Comparison of ENCODE assay signal across 12 mouse cellular contexts in the genomic region with DNA sequence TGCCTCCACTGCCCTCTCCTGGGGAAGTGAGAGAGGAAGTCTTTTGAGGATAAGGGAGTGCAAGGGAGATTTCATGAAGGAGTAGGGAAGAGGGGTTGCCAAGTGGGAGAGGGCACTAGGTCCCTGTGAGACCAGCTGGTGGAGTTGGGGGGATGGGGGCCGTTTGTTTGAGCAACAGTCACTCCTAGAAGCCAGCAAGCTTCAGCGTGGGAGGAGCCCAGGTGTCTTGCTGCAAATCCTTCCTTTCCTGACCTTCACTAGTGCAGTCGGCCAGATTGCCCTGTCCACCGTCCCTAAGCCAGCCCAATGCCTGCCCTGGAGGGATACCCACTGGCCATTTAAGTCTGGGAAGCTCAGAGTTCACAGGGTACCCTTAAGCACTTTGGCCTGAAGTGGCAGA. TPM values are rescaled to one million over a fixed set of nuclear protein-coding genes. Genes with fewer than 3 reads are reported as not detected.
A peak's percentile ranks its signal among the peaks of the same experiment; 100 is the strongest.
DNase-seq lines count a peak whose midpoint lies in the region; ATAC-seq and TF ChIP-seq lines count a peak whose summit lies in the region.
"Had no signal": no experiment of that assay in that cellular context is flagged by ENCODE, and none has a peak within 500 bp of the region (broad histone marks: within the 10 kb centered on the region; RNA-seq: fewer than 3 reads in every experiment).

No protein-coding gene starts in this region.

- peaks cover 23% of the 10 kb centered on the region for H3K4me1 ChIP-seq in kidney, postnatal 0 days (replicated peaks; ENCODE audit: insufficient read depth, low read length)
- peaks cover 26 to 64% of the 10 kb centered on the region in 2 experiments for H3K4me1 ChIP-seq in MEL (ENCODE audit: control insufficient read depth in 1 of 2, insufficient read depth in 2 of 2, low read length in 2 of 2)
- peaks cover 55% of the 10 kb centered on the region for H3K4me1 ChIP-seq in limb, embryonic 12.5 days (replicated peaks)
- peaks cover 42% of the 10 kb centered on the region for H3K4me1 ChIP-seq in liver, postnatal 0 days (ENCODE audit: insufficient read depth)

- no peaks in the 10 kb centered on the region for H3K27me3 ChIP-seq in kidney, postnatal 0 days (ENCODE audit: insufficient read depth, low read length)
- no peaks in the 10 kb centered on the region for H3K27me3 ChIP-seq in MEL (ENCODE audit: control insufficient read depth in 1 of 2, insufficient read depth in 2 of 2, low read length in 2 of 2)
- H3K27me3 ChIP-seq in limb, embryonic 12.5 days: no peaks in the 10 kb centered on the region
- H3K27me3 ChIP-seq in liver, postnatal 0 days (ENCODE audit: insufficient read depth, low read length): no peaks in the 10 kb centered on the region
- H3K27me3 ChIP-seq: heart, embryonic 15.5 days had no signal

- no peak for ATAC-seq in kidney, postnatal 0 days (replicated peaks; ENCODE audit: low FRiP score, low read depth)
- ATAC-seq in limb, embryonic 12.5 days (ENCODE audit: insufficient number of reproducible peaks, insufficient read depth, low FRiP score, low TSS enrichment, low read depth): no peak
- no peak for ATAC-seq in liver, postnatal 0 days

- no peak for TF ChIP-seq RAD21 in MEL (IDR thresholded peaks at IDR 0.05; ENCODE audit: low read depth, low read length)

- no peaks in the 10 kb centered on the region for H3K36me3 ChIP-seq in kidney, postnatal 0 days (ENCODE audit: insufficient read depth, low read length)
- peaks cover 0 to 54% of the 10 kb centered on the region in 2 experiments; a peak in 2 of 4 replicates for H3K36me3 ChIP-seq in MEL (ENCODE audit: control insufficient read depth in 1 of 2, insufficient read depth in 2 of 2, low read length in 2 of 2)
- H3K36me3 ChIP-seq in limb, embryonic 12.5 days: no peaks in the 10 kb centered on the region
- no peaks in the 10 kb centered on the region for H3K36me3 ChIP-seq in liver, postnatal 0 days (replicated peaks; ENCODE audit: insufficient read depth, low read length)
- H3K36me3 ChIP-seq: heart, embryonic 15.5 days had no signal

- H3K9me3 ChIP-seq in kidney, postnatal 0 days (replicated peaks; ENCODE audit: low read length): no peaks in the 10 kb centered on the region
- no peaks in the 10 kb centered on the region for H3K9me3 ChIP-seq in MEL (replicated peaks; ENCODE audit: insufficient read depth, low read length)
- H3K9me3 ChIP-seq in limb, embryonic 12.5 days: no peaks in the 10 kb centered on the region
- H3K9me3 ChIP-seq in liver, postnatal 0 days (ENCODE audit: low read length): no peaks in the 10 kb centered on the region
- H3K9me3 ChIP-seq: heart, embryonic 15.5 days had no signal

- TF ChIP-seq EP300 in MEL (IDR thresholded peaks at IDR 0.05; ENCODE audit: low read depth in 1 of 2, low read length in 2 of 2): no peak
- no peak for TF ChIP-seq EP300 in liver, postnatal 0 days (IDR thresholded peaks at IDR 0.05; ENCODE audit: low read depth)

- peak; percentile 28; the same call in 1 of the 2 replicates for TF ChIP-seq CTCF in kidney, postnatal 0 days (IDR thresholded peaks at IDR 0.05; ENCODE audit: low read depth)
- TF ChIP-seq CTCF in MEL (IDR thresholded peaks at IDR 0.05 in 2 of 3, conservative IDR thresholded peaks at IDR 0.05 in 1 of 3; ENCODE audit: control insufficient read depth in 1 of 3, insufficient read depth in 1 of 3, low read depth in 2 of 3, low read length in 3 of 3, poor library complexity in 1 of 3, severe bottlenecking in 1 of 3): peak; percentile 18 to 31 (median 24); a peak in 3 of 6 replicates
- no peak for TF ChIP-seq CTCF in liver, postnatal 0 days (IDR thresholded peaks at IDR 0.05; ENCODE audit: low read depth)

- no peak for DNase-seq in kidney, postnatal 0 days (ENCODE audit: low spot score)
- no peak for DNase-seq in kidney, adult 9 months
- peak; percentile 54 for DNase-seq in CD4-positive helper T cell, adult 2 months (ENCODE audit: low read depth, low spot score)
- DNase-seq in MEL (ENCODE audit: low read depth, low spot score): no peak
- no peak for DNase-seq in c-Kit-positive CD71-positive TER-119-positive erythroid progenitor cells, embryonic 14.5 days (ENCODE audit: low spot score)
- no peak for DNase-seq in liver, postnatal 0 days
- DNase-seq: kidney, adult 8-10 months; thymus, postnatal 4 days had no signal

- H3K4me3 ChIP-seq in kidney, postnatal 0 days (replicated peaks; ENCODE audit: low read depth, low read length): no peak overlapping the region
- H3K4me3 ChIP-seq in MEL (ENCODE audit: control insufficient read depth in 1 of 2, insufficient read depth in 1 of 2, low read depth in 2 of 2, low read length in 2 of 2): no peak overlapping the region
- H3K4me3 ChIP-seq in limb, embryonic 12.5 days (replicated peaks): no peak overlapping the region
- no peak overlapping the region for H3K4me3 ChIP-seq in liver, postnatal 0 days (ENCODE audit: low read depth, low read length)
- H3K4me3 ChIP-seq: heart, embryonic 15.5 days had no signal

- no peak for TF ChIP-seq POLR2A in MEL (IDR thresholded peaks at IDR 0.05; ENCODE audit: control insufficient read depth in 1 of 2, insufficient read depth in 1 of 2, low read depth in 1 of 2, low read length in 2 of 2, poor library complexity in 1 of 2)

- H3K4me2 ChIP-seq in kidney, postnatal 0 days (ENCODE audit: low read length): no peak overlapping the region
- no peak overlapping the region for H3K4me2 ChIP-seq in limb, embryonic 12.5 days
- no peak overlapping the region for H3K4me2 ChIP-seq in liver, postnatal 0 days (ENCODE audit: low read depth, low read length)
- H3K4me2 ChIP-seq: heart, embryonic 15.5 days had no signal

- 45% methylated on average over 4 of the region's 4 CpGs for WGBS in kidney, postnatal 0 days
- 47% methylated on average over 4 of the region's 4 CpGs for WGBS in limb, embryonic 12.5 days
- WGBS in liver, postnatal 0 days (ENCODE audit: insufficient replicate concordance): 42% methylated on average over 4 of the region's 4 CpGs

- no peak overlapping the region for H3K9ac ChIP-seq in kidney, postnatal 0 days (ENCODE audit: low read depth, low read length)
- peak overlapping the region; percentile 23; the same call in 1 of the 2 replicates for H3K9ac ChIP-seq in MEL (ENCODE audit: control insufficient read depth, low read depth, low read length, poor library complexity, severe bottlenecking)
- H3K9ac ChIP-seq in limb, embryonic 12.5 days (replicated peaks): no peak overlapping the region
- H3K9ac ChIP-seq in liver, postnatal 0 days (replicated peaks): no peak overlapping the region
- H3K9ac ChIP-seq: heart, embryonic 15.5 days had no signal

- H3K27ac ChIP-seq in kidney, postnatal 0 days: no peak overlapping the region
- H3K27ac ChIP-seq in MEL (ENCODE audit: control insufficient read depth, low read depth, low read length): peak overlapping the region; percentile 98
- peak overlapping the region; percentile 85 for H3K27ac ChIP-seq in limb, embryonic 12.5 days
- no peak overlapping the region for H3K27ac ChIP-seq in liver, postnatal 0 days (ENCODE audit: low read depth)

- H3K79me2 ChIP-seq in MEL (ENCODE audit: control insufficient read depth, insufficient read depth, low read length, poor library complexity): peaks cover 1% of the 10 kb centered on the region; the same call in 1 of the 2 replicates

TF ChIP-seq in MEL, 35 proteins besides CTCF, POLR2A, EP300 and RAD21 (continues in another document):
- TF ChIP-seq MYC (IDR thresholded peaks at IDR 0.05; ENCODE audit: low read depth, low read length) (no peak), ETS1 (IDR thresholded peaks at IDR 0.05; ENCODE audit: low read depth, low read length) (no peak), CHD1 (IDR thresholded peaks at IDR 0.05; ENCODE audit: low read depth, low read length) (no peak)

RNA-seq across cellular contexts. Expression of a gene that starts 1.8 kb away (rescaled TPM):
- 99.3 and 108 TPM in 2 replicates for polyA plus RNA-seq in kidney, postnatal 0 days (2015; fragmentation: Nextera tagmentation; extraction: Ambion mirVana)
- total RNA-seq in MEL (2012; rRNA removed): 388 and 394 TPM in 2 replicates
- 100 to 1,000 TPM; 128 to 302 TPM for polyA plus RNA-seq in MEL (2012; ENCODE audit: insufficient read depth in 1 of 2, insufficient read length in 2 of 2, low read depth in 1 of 2, low replicate concordance in 2 of 2, missing spikeins in 1 of 2)
- polyA plus RNA-seq in limb, embryonic 12.5 days (2016; fragmentation: Nextera tagmentation; extraction: Ambion mirVana): 51.8 and 56.4 TPM in 2 replicates
- polyA plus RNA-seq in liver, postnatal 0 days (2015; fragmentation: Nextera tagmentation; extraction: Ambion mirVana): 68.4 and 73.4 TPM in 2 replicates

RNA-seq across cellular contexts. Expression of a gene that starts 20.6 kb away (rescaled TPM):
- polyA plus RNA-seq in kidney, postnatal 0 days (2015; fragmentation: Nextera tagmentation; extraction: Ambion mirVana): 12.5 and 13.8 TPM in 2 replicates
- total RNA-seq in MEL (2012; rRNA removed): 4.3 and 5.5 TPM in 2 replicates
- 10 to 100 TPM in 1 of 2 experiments, not detected in 1; 10.1 TPM for polyA plus RNA-seq in MEL (2012; ENCODE audit: insufficient read depth in 1 of 2, insufficient read length in 2 of 2, low read depth in 1 of 2, low replicate concordance in 2 of 2, missing spikeins in 1 of 2)
- 37.4 and 38.0 TPM in 2 replicates for polyA plus RNA-seq in limb, embryonic 12.5 days (2016; fragmentation: Nextera tagmentation; extraction: Ambion mirVana)
- 0.37 and 0.51 TPM in 2 replicates for polyA plus RNA-seq in liver, postnatal 0 days (2015; fragmentation: Nextera tagmentation; extraction: Ambion mirVana)

RNA-seq across cellular contexts. Expression of a gene that starts 36.5 kb away (rescaled TPM):
- 27.4 and 28.9 TPM in 2 replicates for polyA plus RNA-seq in kidney, postnatal 0 days (2015; fragmentation: Nextera tagmentation; extraction: Ambion mirVana)
- total RNA-seq in MEL (2012; rRNA removed): 0.75 and 0.96 TPM in 2 replicates
- 1 to 10 TPM in 1 of 2 experiments, not detected in 1; 1.9 TPM for polyA plus RNA-seq in MEL (2012; ENCODE audit: insufficient read depth in 1 of 2, insufficient read length in 2 of 2, low read depth in 1 of 2, low replicate concordance in 2 of 2, missing spikeins in 1 of 2)
- polyA plus RNA-seq in limb, embryonic 12.5 days (2016; fragmentation: Nextera tagmentation; extraction: Ambion mirVana): 2.6 and 3.5 TPM in 2 replicates
- 0.13 and 0.29 TPM in 2 replicates for polyA plus RNA-seq in liver, postnatal 0 days (2015; fragmentation: Nextera tagmentation; extraction: Ambion mirVana)
- total RNA-seq: common myeloid progenitor, adult 5-6 weeks; left cerebral cortex, postnatal 36 days had no signal

RNA-seq across cellular contexts. Expression of a gene that starts 41.3 kb away (rescaled TPM):
- polyA plus RNA-seq in kidney, postnatal 0 days (2015; fragmentation: Nextera tagmentation; extraction: Ambion mirVana): 164 and 173 TPM in 2 replicates
- total RNA-seq in MEL (2012; rRNA removed): 125 and 127 TPM in 2 replicates
- polyA plus RNA-seq in MEL (2012; ENCODE audit: insufficient read depth in 1 of 2, insufficient read length in 2 of 2, low read depth in 1 of 2, low replicate concordance in 2 of 2, missing spikeins in 1 of 2): 100 to 1,000 TPM in 1 of 2 experiments, not detected in 1; 188 TPM
- polyA plus RNA-seq in limb, embryonic 12.5 days (2016; fragmentation: Nextera tagmentation; extraction: Ambion mirVana): 134 and 139 TPM in 2 replicates
- polyA plus RNA-seq in liver, postnatal 0 days (2015; fragmentation: Nextera tagmentation; extraction: Ambion mirVana): 104 and 106 TPM in 2 replicates

RNA-seq across cellular contexts. Expression of a gene that starts 42.0 kb away (rescaled TPM):
- polyA plus RNA-seq in kidney, postnatal 0 days (2015; fragmentation: Nextera tagmentation; extraction: Ambion mirVana): 35.1 and 35.9 TPM in 2 replicates
- total RNA-seq in MEL (2012; rRNA removed): 73.0 and 83.0 TPM in 2 replicates
- 100 to 1,000 TPM in 1 of 2 experiments, 10 to 100 TPM in 1; 43.6 to 171 TPM for polyA plus RNA-seq in MEL (2012; ENCODE audit: insufficient read depth in 1 of 2, insufficient read length in 2 of 2, low read depth in 1 of 2, low replicate concordance in 2 of 2, missing spikeins in 1 of 2)
- polyA plus RNA-seq in limb, embryonic 12.5 days (2016; fragmentation: Nextera tagmentation; extraction: Ambion mirVana): 62.6 and 67.0 TPM in 2 replicates
- polyA plus RNA-seq in liver, postnatal 0 days (2015; fragmentation: Nextera tagmentation; extraction: Ambion mirVana): 12.5 and 13.5 TPM in 2 replicates

Comparison
In these comparisons a context has a peak if more than half of its experiments do, and no peak if none do; other contexts are left out.
1. H3K27ac ChIP-seq: peak in MEL (single experiment) and limb, embryonic 12.5 days (single experiment); none in kidney, postnatal 0 days (single experiment) and liver, postnatal 0 days (single experiment).